Mouse (Mus musculus) stomach, postnatal 0 days (tissue): ENCODE data around the gene Mical3.

Source experiments
- CTCF ChIP-seq: IDR thresholded peaks from 2 replicates; pipeline ENCODE4 v1.5.1; 2016; ENCODE audit warnings: antibody characterized with exemption, low read depth, mild to moderate bottlenecking, moderate library complexity
- EP300 ChIP-seq: optimal IDR thresholded peaks from 2 replicates; pipeline ENCODE3; 2016; ENCODE audit warnings: antibody characterized with exemption

GRCm38 (mm10) chr6:121048696-121049095 is 82.1 kb downstream of the Mical3 start:
- no peak for TF ChIP-seq CTCF
- TF ChIP-seq EP300: no peak
